Mouse (Mus musculus) lung, adult 18-20 months (tissue): ENCODE data around the gene Senp2.
A peak's percentile ranks its signal among the peaks of the same experiment; 100 is the strongest.

Source experiments
- DNase-seq, 2 experiments: peaks; one replicate each; pipeline ENCODE4 v3.0.0; 2022; ENCODE audit warnings: mixed read lengths in 2 of 2

Gene Senp2

DNA sequence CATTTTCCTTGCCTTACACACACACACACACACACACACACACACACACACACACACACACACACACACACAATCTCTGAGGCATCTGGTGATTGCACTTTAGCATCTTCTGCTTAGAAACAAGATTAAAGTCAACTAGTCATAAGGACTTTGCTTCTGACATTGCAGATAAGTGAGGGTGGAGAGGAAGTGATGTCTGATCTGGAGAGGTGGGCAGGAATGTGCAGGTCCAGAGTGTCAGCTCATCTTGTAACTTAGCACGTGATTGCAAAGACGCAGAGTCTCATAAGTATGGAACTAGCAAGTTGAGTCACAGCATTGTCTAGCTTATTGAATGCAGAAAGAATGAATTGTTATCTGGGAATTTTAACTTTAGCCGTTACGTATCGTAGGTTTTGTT lies 18.2 kb downstream of the Senp2 start:
- no peak for DNase-seq

DNA sequence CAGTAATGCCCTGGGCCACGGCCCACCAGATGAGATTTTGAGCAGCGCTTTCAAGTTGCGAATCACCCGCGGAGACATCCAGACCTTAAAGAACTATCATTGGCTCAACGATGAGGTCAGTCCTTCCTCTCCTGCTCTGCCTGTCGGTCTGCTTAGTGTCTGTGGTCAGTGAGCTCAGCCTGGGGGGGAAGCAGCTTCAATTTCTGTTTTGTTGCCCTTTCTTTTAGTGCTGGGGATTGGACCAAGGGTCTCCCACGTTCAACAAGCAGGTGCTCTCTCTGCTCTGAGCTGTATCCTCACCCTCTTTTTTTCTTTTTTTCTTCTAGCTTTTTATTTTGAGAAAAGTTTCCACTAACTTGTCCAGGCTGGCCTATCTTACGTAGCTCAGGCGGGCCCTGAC lies 29.3 kb downstream of the Senp2 start:
- DNase-seq: no peak

DNA sequence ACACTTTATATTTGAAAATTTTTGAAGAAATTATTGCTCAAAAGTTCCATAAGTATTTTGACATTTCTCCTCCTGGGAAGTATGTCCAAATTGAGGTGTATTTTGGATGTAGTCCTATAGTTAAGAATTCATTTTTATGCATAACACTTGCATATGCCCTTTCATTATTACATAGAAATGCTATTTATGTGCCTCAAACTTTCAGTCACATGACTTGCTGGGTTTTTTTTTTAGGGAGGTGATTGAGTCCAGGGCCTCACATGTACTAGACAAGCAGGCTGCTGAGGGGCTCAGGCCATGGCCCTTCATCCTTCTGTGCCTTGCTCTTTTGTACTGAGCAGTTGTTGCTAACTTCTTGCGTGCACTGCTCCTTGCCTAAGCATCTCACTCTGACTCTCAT lies 30.7 kb downstream of the Senp2 start:
- DNase-seq: no peak

DNA sequence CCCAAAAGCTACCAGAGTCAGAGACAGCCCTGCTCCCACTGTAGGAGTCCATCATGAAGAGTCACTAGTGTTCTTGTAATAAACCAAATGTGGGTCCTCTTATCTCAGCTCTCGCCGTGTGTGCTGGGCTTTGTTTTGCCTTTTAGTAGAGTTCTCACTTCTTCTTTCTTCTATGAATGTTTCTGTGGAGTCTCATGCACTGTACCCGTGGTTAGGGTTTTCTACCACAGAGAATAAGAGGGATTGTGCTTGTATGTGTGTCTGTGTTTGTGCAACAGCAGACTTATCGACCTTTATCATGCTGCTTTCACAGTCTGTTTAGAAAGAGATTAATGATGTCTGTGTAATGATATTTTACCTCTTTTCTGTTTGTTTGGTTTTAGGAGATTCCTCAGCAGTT lies 34.5 kb downstream of the Senp2 start:
- no peak for DNase-seq

DNA sequence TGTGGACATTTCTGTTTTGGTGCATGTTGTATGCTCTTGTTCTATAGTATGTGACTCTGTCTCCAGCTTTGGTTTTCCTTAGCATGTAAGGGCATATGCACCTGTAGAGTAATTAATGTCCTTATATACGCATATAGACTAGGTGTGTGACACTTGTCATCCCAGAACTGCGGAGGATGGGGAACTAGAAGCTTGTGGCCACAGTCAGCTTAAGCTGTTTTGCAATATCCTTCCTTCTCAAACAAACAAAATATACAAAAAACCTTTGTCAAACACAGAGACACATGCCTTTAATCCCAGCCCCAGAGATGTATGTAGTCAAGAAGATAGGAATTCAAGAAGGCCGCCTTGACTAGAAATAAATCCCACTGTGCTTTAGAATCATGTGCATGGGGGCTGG lies 36.6 kb downstream of the Senp2 start:
- no peak for DNase-seq

DNA sequence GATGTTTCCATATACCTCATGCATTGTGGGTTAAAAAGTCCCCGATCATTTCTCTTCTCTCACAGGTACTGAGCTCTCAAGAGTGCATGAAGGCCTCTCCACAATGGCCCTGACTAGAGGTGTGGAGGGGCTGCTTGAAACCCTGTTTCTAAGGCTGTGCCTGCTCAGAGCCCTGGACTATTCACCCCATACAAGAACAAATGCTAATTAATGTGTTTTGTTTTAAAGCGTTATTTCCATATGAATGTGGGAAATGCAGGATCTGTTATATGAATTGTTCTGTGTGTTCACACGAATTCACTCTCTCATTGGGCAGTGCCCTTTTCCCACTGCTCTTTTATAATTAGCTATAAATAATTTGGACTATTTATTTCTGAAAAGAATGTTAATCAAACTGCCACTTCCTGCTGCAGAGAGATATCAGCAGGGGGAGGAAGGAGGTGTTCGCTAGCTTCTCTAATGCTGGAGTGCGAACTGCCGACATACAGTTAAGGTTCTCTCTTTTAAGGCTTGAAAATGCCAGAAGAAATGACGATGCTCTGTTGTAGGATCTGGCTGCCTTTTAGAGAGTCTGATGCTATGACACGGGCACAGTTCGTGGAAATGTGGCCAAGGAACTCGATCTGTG lies 37.6 kb downstream of the Senp2 start:
- no peak for DNase-seq

DNA sequence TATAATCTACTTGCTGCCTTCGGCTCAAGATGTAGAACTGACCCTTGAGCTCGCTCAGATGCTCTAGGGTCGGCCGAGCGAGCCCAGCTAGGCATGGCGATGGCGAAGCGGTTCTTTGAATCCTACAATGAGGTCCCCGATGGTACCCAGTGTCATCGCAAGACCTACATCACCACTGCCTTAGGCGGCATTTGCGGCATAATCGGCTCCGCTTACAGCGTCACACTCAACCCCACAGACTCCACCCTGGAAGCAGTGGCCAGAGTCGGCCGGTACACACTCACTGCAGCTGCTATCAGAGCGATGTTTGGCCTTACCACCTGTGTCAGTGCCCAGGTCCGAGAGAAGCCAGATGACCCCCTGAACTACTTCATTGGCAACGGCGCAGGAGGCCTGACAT lies 44.1 kb downstream of the Senp2 start:
- DNase-seq: no peak

DNA sequence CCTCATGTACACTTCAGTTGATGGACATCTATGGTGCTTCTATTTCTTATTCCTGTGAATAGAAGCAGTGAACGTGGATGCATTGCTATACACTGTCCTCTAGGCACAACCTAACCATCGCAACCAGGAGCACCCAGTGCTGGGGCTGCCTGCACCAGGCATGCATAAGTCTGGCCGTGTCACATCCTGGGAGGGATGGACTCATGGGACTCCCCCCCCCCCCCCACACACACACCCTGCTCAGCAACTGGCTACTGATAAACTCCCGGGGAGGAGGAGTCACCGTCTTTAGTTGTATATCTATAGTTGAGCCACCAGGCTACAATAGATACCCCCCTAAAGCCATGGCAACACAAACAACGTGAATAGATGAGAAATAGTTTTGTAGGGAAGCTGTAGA lies 48.2 kb downstream of the Senp2 start:
- DNase-seq: no peak

DNA sequence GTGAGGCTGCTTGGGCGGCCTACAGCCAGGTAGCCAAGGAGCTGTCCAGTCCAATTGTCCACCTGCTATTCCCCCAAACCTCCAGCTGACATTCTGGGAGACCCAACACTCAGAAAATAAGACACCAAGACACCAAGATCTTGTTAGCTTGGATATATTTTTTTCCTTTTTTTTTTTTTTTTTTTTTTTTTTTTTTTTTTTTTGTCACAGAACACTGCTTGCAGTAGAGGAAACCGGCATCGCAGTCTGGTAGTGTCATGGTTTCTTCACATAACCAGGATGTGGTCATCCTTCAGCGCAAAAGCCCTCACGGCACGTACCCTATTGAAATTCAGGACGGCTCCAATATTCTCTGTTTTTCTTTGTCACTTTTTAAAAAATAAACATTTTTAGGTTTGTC lies 49.6 kb downstream of the Senp2 start:
- DNase-seq: no peak

DNA sequence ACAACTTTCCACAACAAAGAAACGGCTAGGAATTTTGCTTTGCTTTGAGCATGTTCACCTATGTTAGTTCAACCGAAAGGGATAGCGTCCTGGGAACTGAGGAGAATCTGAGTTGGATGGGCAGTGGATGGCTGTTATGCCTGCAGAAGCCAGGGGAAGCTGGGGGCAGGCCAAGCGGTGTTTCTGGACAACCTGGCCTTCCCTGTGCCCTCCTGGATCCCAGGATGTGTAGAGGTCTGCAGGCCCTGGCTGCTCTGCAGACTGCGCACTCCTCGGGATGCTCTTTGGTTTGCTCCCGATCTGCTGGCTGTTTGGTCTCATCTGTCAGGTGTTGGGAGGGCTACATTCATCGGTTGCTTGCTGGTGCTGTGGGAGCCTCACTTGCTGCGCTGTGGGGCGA lies 51.1 kb downstream of the Senp2 start:
- no peak for DNase-seq

DNA sequence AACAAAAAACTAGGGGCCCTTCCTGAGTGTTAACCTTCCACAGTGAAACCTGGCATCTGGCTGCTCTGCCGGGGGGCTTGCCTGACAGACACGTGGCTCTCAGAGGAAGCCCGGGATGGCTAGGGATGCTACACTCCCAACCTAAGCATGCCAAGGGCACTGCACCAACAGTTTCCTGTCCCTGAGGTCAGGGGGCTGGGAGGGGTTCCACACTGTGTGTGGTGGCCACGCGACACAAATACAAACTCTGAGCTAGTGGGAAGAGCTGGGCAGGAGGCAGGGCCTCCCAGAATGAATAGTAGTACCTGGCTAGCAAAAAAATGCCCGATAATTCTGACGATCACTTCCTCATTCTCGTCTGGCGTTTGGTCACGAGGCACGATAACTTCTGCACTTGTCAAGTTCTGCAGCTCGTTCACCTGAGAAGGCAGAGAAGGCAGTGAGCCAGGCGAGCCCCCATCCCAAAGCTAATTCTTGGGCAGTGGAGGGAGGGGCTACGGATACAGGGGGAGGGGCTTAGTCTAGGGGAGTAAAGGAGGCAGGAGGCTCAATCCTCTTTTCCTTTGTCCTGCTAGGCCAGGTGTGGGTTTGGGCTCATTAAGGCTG lies 52.4 kb downstream of the Senp2 start:
- DNase-seq: no peak

DNA sequence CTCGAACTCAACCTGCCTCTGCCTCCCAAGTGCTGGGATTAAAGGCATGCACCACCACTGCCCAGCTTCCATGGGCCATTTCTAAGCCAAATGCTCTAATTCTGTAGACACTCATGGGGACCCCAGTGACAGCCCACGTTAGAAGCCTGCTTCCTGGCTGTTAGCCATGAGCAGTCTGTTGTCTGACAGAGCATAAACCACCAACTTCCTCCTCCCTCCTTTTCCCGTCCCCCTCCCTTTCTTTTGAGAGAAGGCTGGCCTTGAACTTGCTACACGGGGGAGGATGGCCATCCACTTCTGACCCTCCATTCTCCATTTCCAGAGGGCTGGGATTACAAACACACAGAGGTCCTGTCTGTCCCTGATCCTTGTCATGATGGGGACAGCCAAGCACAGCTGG lies 53.0 kb downstream of the Senp2 start:
- DNase-seq: no peak

DNA sequence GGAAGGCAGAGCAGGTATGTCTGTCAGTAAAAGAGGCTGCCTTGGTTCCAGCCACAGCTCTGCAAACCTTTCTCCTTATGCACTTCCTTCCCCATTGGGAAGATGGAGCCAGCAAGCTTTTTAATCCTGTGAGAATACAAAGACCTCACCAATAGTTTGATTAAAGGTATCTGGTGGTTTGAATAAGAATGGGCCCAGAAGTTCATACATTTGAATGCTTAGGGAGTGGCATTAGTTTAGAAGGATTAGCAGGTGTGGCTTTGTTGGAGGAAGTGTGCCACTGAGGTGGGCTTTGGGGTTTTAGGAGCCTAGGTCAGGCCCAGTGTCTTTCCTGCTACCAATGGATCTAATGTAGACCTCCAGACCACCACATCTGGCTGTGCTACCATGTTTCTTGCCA lies 56.3 kb downstream of the Senp2 start:
- no peak for DNase-seq

DNA sequence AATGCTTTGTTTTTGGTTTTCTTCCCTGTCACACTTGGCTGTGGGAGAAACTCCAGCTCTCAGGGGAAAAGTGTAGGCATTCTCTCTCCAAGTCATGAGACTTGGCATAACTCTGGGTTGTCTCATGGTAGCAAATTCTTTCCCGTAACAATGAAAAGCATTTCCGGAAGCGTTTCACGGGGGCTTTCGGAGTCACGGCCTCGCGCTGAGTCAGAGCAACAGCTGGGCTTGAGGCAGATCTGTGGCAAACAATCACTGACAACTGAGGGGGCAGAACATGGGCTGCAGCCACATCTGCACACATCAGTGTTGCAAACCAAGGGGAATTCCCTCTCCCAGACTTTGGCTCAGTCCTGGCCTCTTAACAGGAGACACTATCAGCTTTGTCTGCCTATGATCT lies 58.1 kb downstream of the Senp2 start:
- peak; percentile 36 to 46 for DNase-seq

DNA sequence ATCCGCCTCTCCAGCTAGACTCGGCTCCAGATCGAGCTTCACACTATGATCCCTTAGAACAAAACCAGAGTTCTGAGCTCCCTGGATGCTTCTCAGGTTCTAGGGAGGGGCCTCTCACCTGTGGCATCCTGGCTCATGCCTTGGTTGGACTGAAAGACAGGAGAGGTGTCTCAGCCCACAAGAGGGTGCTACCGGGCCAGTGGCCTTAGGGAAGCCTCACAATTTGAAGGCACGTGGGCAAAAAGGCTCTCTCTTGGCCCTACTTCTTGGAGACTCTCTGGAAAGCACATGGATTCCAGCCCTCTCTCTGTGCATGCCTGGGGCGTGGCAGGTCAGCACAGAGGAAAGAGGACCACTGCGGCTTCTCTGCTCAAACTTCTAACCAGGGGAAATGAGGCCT lies 62.1 kb downstream of the Senp2 start:
- peak in 1 of 2 experiments; percentile 19 for DNase-seq

DNA sequence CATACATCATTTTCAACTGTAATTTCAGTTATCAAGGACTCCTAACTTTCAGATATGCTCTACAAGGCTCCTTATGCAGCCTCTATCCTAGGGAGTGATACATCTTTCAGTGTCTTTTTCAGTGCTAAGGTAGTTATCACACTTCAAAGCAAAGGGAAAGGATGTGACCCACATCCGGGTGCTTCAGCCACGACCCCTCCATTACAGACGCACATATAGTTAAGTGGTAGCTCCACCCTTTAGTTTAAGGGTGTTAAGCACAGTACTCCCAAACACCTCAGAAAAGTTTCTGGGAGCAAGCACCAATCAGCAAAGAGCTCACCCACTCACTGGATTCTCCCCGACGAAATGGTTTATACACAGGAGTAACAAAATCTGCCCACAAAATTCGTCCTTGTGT lies 65.8 kb downstream of the Senp2 start:
- DNase-seq: no peak

DNA sequence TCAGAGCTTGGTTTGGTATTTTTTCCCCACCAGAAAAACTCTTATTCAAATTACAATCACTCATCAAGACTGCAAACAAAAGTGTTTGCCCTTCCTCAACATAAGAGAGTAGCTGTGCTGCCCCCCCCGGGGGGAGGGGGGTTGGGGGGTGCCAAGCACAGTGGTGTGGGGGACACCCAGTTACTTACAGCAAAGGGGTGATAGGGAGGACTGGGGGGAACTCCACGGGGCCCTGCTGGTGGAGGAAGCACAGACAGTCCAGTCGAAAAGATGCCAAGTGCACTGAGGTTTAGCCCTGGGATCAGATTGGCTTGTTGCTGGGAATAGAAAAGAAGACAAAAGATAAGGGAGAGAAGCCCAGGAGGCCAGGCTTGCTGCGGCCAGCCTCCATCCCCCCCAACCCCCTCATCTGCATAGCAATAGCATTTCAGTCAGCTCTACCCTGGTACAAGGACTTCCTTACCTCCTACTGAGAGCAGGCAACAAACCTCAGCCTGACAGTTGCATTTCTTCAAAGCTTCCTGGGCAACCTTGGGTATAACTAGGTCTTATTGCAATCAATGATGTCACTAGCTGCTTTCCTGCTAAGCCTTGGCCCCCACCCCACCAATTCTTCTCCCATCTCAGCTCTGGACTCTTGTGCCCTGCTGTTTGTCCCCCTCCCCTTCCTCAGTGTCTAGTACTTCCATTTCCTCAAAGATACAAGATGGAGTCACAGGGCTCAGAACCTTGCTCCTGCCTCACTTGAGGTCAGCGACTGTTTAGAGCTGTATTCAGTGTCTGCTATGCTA lies 66.7 kb downstream of the Senp2 start:
- DNase-seq: peak; percentile 9 to 24

DNA sequence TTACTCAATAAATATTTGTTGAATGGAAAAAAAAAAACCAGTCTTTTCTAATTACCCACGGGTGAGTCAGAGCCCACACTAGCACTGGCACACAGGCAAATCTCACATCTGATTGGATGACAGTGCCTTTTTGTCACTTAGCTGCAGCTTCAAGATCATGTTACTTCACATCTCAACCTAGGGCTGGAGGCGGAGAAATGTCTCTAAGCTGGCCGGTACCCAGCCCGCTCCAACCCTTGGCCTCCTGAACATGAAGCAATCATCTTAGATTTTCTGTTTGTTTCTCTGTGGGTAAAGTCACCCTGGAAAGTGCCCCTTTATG lies 67.3 kb downstream of the Senp2 start:
- peak; percentile 77 to 85 for DNase-seq

DNA sequence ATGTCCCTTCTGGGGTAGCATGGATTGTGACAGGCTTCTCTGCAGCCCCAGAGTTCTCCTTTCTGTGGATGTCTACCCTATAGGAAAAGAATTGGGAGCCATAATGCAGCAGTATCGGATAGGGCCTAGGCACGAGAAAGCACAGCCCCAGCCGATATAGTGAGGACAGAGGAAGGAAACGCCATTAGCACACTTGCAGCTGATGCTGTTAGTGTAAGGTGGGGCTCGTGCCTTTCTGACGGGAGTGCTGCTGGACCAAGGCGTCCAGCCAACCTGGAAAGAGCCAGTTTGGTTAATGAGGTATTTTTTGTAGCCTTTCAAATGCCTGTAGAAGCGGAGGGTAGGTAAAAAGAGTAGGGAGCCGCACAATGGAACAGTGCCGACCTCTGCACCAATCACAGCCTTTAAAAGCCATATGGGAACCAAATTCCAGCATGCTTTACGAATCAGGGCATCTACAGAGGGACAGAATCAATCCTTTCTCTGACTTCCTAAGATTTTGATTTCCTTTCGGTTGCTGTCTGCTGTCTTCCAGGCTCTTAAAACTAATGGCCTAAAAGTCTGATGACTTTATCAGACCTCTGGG lies 70.9 kb downstream of the Senp2 start:
- no peak for DNase-seq

DNA sequence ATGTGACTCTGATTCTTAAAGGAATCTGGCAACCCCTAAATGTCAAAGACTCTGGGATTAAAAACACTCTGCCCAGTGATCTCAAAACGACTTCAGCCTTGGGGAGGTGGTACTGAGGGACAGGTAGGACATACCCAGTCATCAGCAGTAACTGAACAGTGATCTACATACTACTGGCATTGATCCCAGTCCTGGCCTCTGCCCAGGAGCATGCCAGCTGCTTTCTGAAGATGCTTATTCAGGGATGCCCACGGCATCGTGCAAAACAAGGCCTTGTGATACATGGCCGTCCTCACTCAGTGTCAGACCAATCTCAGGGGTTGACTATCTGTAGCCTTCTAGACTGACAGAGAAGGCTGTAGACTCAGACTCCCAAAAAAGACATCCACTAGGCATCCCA lies 76.1 kb downstream of the Senp2 start:
- DNase-seq: no peak

DNA sequence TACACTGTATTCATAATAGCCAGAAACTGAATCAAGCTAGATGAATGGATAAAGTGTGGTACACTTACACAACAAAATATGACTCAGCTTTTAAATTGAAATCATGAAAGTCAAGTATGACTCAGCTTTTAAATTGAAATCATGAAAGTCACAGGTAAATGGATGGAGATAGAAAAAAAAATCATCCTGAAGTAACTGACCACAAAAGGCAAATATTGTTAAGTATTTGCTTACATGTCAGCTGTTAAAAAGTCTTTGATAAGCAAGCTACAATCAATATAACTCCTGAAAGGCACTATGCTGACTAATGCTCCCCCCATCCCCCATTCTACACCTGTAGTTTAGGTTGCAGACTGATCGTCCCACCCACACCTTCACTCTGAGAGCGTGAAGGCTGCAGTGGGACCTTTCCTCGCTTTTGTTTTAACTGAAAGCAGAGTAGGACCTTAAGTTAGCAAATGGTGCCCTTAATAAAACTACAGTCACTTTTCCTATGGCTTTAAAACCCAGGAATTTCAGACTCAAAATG lies 82.0 kb downstream of the Senp2 start:
- DNase-seq: no peak

DNA sequence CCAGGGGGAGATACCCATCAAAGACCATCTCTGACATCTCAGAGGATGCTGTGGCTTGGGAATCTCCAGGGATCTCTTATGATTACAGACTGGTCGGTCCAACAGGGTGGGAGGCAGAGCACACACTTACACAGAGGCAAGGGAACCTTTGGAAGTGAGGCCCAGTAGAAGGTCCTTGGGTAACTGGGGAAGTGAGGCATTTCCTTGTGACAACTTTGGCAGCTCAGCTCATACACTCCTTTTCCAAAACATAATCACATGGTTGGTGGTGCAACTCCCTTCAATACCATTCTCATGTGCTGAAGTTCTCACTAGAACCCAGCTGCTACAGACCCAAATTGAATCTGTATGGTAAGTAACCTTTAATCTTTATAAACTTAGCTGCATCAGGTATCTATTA lies 86.5 kb downstream of the Senp2 start:
- DNase-seq: no peak

DNA sequence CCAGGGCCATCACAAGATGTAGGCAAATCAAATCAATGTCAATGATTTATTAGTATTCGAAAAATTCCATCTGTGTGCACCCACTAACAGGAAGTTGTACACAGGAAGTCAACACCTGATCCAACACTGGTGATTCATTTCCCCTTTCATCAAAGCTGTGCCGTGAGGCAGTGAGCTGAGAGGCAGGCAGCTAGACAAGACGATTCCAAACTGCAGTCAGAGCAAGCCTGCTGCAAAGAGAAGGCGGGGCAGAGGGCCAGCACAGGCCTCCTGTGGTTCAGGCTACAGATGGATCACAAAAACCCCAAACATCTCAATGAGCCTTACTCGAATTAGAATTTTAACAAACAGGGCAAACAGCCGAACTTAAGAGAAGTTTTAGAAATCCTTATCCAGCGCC lies 88.4 kb downstream of the Senp2 start:
- no peak for DNase-seq
